Mouse (Mus musculus) adrenal gland, postnatal 10 days (tissue): ENCODE measurements around the gene Crb1. TPM values are rescaled to one million over a fixed set of nuclear protein-coding genes. Genes with fewer than 3 reads are reported as not detected.

Experiments used
- DNase-seq: peaks from one replicate; pipeline ENCODE4 v3.0.0; 2021; ENCODE audit warnings: mixed read lengths
- total RNA-seq, 2 experiments: library from RNA; stranded (reverse); gene quantifications; 2 replicates each; pipeline ENCODE4 v1.2.3; 2021

Gene Crb1
- total RNA-seq, 2 experiments from 2014 or later, result 0.18 TPM; not detected in 1

GRCm38 (mm10) chr1:139223804-139224203, 153.1 kb downstream of the Crb1 start:
- no peak for DNase-seq

GRCm38 (mm10) chr1:139215311-139215710, 161.6 kb downstream of the Crb1 start:
- no peak for DNase-seq

GRCm38 (mm10) chr1:139210505-139210904, 166.4 kb downstream of the Crb1 start:
- DNase-seq, result no peak

GRCm38 (mm10) chr1:139209796-139210195, 167.1 kb downstream of the Crb1 start:
- DNase-seq, result peak; percentile 72

- no peak for DNase-seq
Observed at GRCm38 (mm10) chr1:139206259-139206658, 170.6 kb downstream of the Crb1 start.

GRCm38 (mm10) chr1:139203026-139203425, 173.9 kb downstream of the Crb1 start:
- no peak for DNase-seq

GRCm38 (mm10) chr1:139194428-139195028, 182.4 kb downstream of the Crb1 start:
- no peak for DNase-seq

GRCm38 (mm10) chr1:139194011-139194410, 182.9 kb downstream of the Crb1 start:
- DNase-seq, result no peak

GRCm38 (mm10) chr1:139192635-139193034, 184.3 kb downstream of the Crb1 start:
- DNase-seq, result no peak

GRCm38 (mm10) chr1:139180481-139181149, 196.3 kb downstream of the Crb1 start:
- DNase-seq, result no peak

- DNase-seq, result no peak
Observed at GRCm38 (mm10) chr1:139179707-139180106, 197.2 kb downstream of the Crb1 start.

- DNase-seq, result no peak
Observed at GRCm38 (mm10) chr1:139174058-139174832, 202.7 kb downstream of the Crb1 start.

- peak; percentile 16 for DNase-seq
Observed at GRCm38 (mm10) chr1:139162814-139163213, 214.1 kb downstream of the Crb1 start.

- DNase-seq, result no peak
Observed at GRCm38 (mm10) chr1:139161619-139162018, 215.3 kb downstream of the Crb1 start.

GRCm38 (mm10) chr1:139156397-139156796, 220.5 kb downstream of the Crb1 start:
- DNase-seq, result peak; percentile 22

- no peak for DNase-seq
Observed at GRCm38 (mm10) chr1:139153493-139153892, 223.4 kb downstream of the Crb1 start.

GRCm38 (mm10) chr1:139153006-139153405, 223.9 kb downstream of the Crb1 start:
- no peak for DNase-seq

Other genes starting within 250 kb of the Crb1 start
- gene Zbtb41, start 45.2 kb upstream of the Crb1 start, total RNA-seq, result 10 to 100 TPM; 31.5 to 32.3 TPM
- gene Aspm, start 77.7 kb upstream of the Crb1 start, total RNA-seq, result 10 to 100 TPM in 1 of 2 experiments, 1 to 10 TPM in 1; 7.7 to 10.8 TPM
- 10 to 100 TPM; 15.0 to 35.5 TPM for gene F13b, start 124.6 kb upstream of the Crb1 start, total RNA-seq
- 1 to 10 TPM; 2.2 to 5.5 TPM for gene Cfhr1, start 183.2 kb upstream of the Crb1 start, total RNA-seq